Mouse (Mus musculus): ENCODE measurements around the gene Fip1l1.
A peak's percentile ranks its signal among the peaks of the same experiment; 100 is the strongest.

Gene Fip1l1

GRCm38 (mm10) chr5:74535240-74536021 lies at the start of gene Fip1l1:
Gene Fip1l1 (plus strand): TSS chr5:74535449.
- DNase-seq, result peak; percentile 84 to 87

DNA sequence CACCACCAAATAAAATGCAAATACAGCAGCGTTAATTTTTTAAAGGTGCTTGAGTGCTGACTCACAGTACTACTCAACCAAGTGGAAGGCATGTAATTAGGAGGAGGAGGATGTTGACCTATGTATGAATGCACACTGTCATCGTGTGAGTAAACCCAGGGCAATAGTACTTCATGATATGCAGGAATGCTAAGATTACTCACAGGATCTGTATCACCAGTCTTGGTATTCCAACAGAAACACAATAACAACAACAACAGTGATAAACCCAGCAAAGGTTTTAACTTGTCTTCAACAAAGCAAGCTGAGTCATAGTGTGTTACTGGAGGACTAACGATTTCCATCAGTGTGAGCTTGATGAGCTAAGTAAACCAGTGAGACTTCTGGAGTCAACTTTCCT lies 42.5 kb upstream of the Fip1l1 start:
- DNase-seq, result no peak

DNA sequence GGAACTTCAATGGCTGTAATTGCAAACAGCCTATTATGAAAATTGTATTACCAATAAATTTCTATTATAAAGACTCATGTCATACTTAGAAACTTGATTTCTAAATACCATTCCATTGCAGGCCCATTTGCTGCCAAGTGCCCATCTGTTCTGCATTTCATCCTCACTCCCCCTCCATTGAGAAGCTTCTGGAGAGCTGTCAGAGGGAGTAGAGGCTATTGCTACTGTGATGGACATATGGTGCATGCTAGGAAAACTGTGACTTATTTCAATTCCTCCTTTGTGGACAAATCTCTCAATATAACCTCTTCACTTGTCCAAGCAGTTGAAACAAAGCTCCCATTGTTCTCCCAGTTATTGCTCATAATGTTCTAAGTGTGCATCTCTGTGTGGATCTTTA lies 23.6 kb upstream of the Fip1l1 start:
- no peak for DNase-seq

DNA sequence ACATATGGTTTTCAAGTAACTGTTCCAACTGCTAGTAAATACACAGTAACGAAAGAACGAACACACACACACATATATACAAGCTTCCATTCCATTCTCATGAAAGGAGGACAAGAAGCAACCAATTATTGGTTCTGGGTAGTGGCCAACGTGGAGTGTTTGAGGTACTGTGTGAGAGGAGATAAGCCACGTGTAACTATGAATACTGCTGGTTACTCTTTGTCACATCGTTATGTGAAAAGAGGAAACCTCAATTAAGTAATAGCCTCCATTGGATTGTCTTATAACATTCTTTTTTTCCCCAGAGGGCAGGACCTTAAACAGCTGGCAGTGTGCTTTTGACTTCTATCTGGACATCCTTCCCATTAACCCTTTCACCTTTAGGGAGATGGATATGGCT lies 8.2 kb upstream of the Fip1l1 start:
- DNase-seq, result no peak

DNA sequence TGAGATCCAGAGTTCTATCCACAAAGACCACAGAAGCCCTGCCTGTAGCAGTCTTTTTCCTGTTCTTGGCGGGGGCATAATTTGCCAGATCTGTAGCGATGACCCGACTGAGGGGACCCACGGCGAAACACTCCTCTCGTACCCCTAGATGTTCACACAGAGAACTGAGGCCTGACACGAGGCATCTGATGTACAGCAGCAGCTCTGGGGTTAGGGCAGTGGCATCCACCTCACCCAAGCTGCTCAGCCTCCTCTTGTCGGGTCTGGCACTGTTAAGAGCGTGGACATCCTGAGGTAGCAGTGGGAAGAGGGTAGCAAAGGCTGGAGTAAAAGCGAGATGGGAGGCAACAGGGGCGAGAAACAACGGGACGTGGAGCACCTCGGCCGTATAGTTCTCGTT lies 4.5 kb upstream of the Fip1l1 start:
- no peak for DNase-seq

DNA sequence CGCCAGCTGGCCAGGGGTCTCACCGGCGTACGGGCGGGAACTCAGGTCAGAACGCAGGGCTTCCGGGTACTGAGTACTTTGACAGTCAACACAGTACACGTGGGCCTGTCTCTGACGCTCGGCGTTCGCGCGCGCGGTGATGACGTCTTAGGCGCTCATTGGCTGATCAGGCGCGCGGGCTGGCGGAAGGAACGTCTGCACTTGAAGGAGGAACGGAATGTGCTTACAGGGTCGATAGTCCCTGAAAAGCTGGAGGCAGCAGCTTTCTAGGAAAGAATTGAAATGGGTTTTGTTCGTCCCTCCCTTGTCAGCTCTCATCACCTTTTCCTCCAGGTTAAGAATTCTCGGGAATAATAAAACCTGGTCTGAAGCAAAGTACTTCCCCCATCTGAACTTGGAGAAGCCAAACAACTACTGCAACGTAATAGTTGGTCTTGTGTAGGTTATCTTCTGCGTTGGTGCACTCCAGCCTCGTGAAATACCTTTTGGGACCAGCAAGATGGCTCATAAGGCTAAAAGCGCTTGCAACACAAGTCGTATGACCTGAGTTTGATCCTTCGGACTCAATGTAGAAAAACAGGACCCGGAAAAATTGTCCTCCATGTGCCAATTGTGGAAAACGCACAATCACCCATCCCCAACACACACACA lies 3.5 kb upstream of the Fip1l1 start, which contains the start of gene Scfd2:
TSS of gene Scfd2 (minus strand) at position 130 of the 651 bp plus-strand sequence.
- DNase-seq, result peak; percentile 94 to 97

DNA sequence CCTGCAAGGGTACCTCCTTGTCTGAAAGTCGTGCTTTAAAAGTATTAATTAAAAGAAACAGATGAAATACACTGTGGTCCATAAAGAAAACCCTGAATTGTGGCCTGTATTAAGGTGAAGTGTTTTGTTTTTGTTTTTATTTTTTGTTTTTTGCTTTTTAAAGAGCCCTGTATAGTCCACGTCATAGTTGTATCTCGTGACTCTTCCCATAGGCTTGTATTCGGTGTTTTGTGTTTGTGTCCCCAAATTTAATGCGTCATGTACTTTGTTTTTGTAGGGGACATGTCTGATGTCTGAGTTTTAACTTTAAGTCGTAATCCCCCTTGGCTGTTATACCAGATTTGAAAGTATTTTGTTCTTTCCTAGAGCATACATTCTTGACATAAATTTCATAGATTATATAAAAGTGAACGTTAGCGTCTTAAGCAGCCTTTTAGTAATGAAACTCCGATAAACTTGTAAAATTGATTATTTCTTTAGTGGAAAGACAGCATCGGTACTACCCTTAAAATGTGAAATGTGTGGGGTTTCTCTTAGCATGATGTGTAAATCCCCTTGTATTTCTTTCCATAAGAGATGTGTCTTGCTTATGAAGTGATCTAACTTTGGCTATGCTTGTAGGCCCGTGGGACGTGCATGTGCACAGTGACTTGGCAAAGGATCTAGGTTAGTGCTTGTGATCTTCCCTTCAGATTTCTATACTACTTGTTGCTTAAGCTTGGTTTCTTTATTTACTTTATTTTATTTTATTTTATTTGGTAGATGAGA lies 1.1 kb downstream of the Fip1l1 start:
- DNase-seq, result no peak

DNA sequence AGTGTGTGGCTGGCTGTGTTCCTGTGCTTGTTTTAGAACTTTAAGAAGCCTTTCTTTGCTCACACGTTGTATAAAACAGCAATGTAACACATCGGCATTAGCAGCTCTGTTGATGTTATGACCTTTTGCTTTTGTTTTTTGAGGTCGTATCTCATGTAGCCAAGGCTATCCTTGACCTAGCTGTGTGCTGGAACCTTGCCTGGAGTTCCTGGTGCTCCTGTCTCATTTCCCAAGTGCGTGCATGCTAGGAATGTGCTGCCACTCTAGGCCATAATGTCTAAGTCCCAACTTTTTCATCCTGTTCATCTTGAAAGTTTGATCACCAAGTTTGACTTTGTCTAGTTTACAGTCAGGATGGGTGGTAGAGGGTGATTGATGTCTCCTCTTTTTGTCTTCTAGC lies 10.4 kb downstream of the Fip1l1 start:
- no peak for DNase-seq

DNA sequence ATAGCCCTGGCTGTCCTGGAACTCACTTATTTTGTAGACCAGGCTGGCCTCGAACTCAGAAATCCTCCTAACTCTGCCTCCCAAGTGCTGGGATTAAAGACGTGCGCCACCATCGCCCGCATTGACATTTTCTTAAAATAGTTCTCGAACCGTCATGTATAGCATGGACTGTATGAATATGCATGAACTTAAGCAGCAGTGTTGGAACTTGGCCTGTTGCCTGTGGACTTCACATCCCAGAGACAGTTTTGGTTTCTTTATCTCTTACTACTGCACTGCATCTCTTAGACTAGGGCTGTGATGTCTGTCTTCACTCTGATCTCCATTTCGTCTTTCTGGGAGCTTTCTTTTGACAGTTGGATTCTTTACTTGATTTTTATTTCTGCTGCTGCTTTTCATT lies 14.3 kb downstream of the Fip1l1 start:
- no peak for DNase-seq

GRCm38 (mm10) chr5:74561151-74561550 lies 25.9 kb downstream of the Fip1l1 start:
- peak in 1 of 2 experiments; percentile 8 for DNase-seq

DNA sequence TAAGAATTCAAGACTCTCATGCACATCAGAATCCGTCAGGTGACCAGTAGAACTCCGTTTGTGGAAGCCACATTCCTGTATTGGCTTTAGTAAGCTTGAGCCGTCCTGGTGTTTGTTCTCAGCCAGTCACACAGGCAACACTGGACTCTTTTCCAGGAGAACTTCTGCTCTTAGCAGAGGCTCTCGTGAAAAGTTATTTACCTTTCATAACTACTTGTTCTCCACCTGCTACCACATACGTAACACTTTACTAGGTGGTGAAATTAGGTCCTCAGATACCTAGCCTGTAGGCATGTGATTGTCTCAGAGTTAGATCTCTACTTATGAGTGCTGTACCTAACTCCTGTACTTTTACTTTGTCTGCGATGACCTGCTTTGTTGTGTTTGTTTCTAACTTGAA lies 36.5 kb downstream of the Fip1l1 start:
- no peak for DNase-seq

DNA sequence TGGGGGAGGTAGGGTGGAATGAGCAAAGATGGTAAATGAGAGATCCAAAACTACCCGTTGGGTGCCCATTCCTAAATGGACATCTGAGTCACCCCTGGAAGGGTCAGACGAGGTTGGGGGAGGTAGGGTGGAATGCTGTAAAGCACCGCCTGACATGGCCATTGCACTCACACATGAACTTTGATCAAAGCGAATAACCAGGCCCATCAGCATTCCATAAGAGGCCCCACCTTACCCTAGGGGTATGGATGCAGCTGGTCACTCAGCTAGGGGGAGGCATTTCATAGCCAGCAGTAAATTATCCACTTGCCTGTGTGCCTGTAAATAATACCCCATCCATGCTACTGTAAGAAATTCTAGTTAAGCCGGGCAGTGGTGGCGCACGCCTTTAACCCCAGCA lies 53.9 kb downstream of the Fip1l1 start:
- no peak for DNase-seq

- no peak for DNase-seq
Measured at GRCm38 (mm10) chr5:74591413-74591812, 56.2 kb downstream of the Fip1l1 start.

GRCm38 (mm10) chr5:74593147-74593546 lies 57.9 kb downstream of the Fip1l1 start:
- no peak for DNase-seq

DNA sequence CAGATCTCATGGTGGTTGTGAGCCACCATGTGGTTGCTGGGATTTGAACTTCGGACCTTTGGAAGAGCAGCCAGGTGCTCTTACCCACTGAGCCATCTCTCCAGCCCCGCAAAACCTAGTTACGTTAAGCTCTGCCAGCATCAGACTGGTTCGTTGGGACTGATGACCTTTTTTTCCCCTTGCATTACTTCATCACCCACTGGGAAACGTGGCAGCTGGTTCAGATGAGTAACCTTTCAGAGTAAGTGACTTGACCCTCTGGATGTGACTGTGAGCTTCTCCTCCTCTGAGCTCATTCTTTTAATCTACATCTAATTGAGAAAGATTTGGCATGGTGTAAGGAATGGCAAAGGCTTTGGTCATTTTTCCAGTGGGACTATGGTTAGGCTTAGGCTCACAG lies 64.8 kb downstream of the Fip1l1 start:
- no peak for DNase-seq

DNA sequence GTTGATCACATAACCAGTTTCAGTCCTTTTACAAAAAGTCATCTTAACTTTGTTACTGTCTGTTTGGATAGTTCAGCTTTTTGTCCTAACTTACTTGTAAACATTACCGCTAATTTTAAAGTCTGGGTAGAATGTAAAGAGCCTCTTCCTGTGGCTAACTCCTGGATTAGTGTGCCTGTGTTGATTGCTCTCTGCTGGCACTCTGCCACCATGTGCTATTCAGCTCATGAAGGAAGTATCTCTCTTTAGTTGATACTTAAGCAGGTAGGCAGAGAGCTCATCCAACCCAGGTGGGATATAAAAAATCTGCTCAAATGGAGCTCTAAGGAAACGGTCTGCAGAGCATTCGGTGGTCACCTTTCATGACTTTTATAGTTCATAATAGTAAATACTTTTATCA lies 65.9 kb downstream of the Fip1l1 start:
- DNase-seq, result no peak

DNA sequence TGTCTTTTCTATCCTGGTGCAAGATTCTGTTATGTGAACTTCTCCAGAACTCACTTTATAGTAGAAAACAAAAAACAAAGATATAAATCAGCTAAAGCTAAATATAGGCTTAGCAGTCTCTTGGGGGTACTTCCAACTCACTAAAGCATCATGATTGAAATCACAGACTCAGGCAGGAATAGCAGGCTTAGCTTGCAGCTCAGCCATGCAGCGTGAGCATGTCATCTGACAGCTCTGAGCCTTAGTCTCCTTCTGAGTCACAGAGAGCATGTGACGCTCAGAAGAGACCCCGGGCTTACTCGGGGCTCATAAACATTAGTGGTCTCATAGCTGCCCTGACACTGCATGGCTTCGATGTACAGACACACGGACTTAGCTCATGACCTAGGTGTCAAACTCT lies 66.7 kb downstream of the Fip1l1 start:
- no peak for DNase-seq

GRCm38 (mm10) chr5:74602371-74602770 lies 67.1 kb downstream of the Fip1l1 start:
- no peak for DNase-seq

DNA sequence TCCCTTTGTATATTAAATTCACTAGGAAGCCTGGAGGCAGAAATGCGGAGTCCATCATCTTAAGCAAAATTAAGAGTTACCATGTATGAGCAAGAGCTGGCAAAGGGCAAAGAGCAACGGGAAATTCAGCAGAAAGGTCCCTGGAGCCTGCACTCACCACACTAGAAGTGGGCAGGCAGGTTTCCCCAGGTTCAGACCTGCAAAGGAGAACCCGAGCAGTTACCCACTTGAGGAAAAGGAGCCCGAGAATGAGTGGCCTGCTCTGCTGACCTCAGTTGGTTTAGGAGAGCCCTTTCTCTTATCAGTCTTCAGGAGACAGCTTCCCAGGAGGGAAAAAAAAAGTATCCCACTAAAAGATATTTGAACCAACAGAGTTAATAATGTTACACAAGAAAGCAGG lies 68.1 kb downstream of the Fip1l1 start:
- no peak for DNase-seq

DNA sequence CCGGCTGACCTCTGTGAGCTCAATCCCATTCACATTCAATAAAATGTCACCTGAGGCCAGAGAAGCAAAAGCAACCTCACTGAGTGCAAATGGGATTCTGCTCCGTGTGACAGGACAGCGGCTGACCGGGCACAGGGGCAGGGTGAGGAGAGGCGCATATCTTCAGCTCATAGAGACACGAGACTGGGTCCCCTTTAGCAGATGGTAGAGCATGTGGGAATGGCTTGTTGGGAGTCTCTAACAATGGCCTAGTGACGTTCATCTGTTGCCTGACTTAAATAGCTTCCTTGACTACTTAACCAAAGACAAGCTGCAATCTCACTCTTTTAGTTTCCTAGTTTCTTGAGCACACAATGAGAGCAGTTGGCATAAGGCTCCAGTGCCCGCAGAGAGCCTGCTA lies 71.0 kb downstream of the Fip1l1 start:
- DNase-seq, result no peak

DNA sequence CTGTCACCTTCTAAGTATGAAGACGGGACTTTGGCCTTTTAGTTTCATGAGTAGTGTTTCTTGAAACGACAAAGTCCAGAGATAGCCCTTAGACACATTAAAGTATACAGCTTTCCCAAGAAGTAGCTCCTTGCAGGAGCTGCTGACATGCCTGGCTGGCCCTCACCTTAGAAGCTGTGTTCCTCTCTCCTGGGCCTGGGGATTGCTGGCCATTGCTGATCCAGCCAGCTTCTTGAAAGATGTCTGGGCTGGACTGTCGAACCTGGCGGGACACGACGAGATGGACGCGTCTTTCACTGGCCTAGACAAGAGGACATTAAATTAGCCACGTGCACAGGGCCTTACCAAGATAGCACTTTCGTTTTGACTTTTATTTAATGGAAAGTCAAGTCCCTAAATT lies 75.3 kb downstream of the Fip1l1 start:
- no peak for DNase-seq

GRCm38 (mm10) chr5:74612713-74613112 lies 77.5 kb downstream of the Fip1l1 start:
- DNase-seq, result no peak

DNA sequence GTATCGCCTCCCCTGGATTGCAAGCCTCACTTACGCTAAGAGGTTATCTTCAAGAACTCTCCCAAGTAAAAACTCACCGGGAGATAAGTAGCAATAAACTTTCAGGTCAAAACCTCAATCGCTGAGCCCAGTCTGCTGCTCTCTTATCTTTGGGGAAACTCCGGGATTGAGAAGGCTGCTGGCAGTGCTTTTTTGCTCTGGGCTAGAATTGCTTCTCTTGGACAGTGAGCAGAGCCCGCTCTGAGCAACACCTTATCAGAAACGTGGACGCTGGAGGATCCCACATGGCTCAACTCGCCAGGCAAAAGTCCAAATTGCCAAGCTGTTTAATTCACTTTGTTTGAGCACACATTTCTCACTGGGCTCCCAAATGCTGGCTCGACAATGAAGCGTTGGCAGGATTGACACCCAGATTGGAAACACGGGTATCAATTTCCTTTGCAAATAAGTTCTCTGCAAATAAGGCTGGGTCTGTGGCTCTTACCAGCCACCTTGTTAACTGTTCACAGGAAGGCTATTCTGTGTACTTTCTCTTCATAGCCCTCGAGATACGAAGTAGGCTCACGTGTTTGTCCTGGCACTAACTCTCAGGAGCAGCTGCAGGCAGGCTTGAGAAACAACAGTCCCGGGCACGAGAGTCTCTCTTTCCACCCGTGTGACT lies 78.4 kb downstream of the Fip1l1 start:
- no peak for DNase-seq
